Mouse (Mus musculus): ENCODE results near the gene Sfi1. TPM values are rescaled to one million over a fixed set of nuclear protein-coding genes. Genes with fewer than 3 reads are reported as not detected.

The Sfi1 gene
- total and polyA plus RNA-seq, 3 experiments: 49.8 to 180 (median 83.6) TPM

- peaks cover 17 to 30% of the 10 kb centered on the region in 2 experiments for H3K36me3 ChIP-seq (ENCODE audit: control insufficient read depth in 1 of 2, insufficient read depth in 2 of 2, low read length in 2 of 2)
- no peaks in the 10 kb centered on the region for H3K27me3 ChIP-seq (ENCODE audit: control insufficient read depth in 1 of 2, insufficient read depth in 2 of 2, low read length in 2 of 2)
- no peak overlapping the region for H3K4me3 ChIP-seq (ENCODE audit: control insufficient read depth in 1 of 2, insufficient read depth in 1 of 2, low read depth in 2 of 2, low read length in 2 of 2)
- no peak overlapping the region for H3K27ac ChIP-seq (ENCODE audit: control insufficient read depth, low read depth, low read length)
- TF ChIP-seq ELF1 (IDR thresholded peaks at IDR 0.05; ENCODE audit: low read depth, low read length) (no peak), POLR2AphosphoS5 (IDR thresholded peaks at IDR 0.05; ENCODE audit: borderline replicate concordance, low read depth, low read length) (no peak), POLR2AphosphoS2 (IDR thresholded peaks at IDR 0.05; ENCODE audit: low read length) (no peak), RCOR1 (IDR thresholded peaks at IDR 0.05; ENCODE audit: low read depth, low read length) (no peak)
- H3K9ac ChIP-seq (ENCODE audit: control insufficient read depth, low read depth, low read length, poor library complexity, severe bottlenecking): no peak overlapping the region; the same call in 1 of the 2 replicates
- no peaks in the 10 kb centered on the region for H3K9me3 ChIP-seq (replicated peaks; ENCODE audit: insufficient read depth, low read length)
- peaks cover 57% of the 10 kb centered on the region for H3K79me2 ChIP-seq (ENCODE audit: control insufficient read depth, insufficient read depth, low read length, poor library complexity)
- DNase-seq (ENCODE audit: low read depth, low spot score): no peak
- H3K4me1 ChIP-seq (ENCODE audit: control insufficient read depth in 1 of 2, insufficient read depth in 2 of 2, low read length in 2 of 2): peaks cover 7 to 14% of the 10 kb centered on the region in 2 experiments
Observed at GRCm38 (mm10) chr11:3205207-3205606, 11.9 kb upstream of the Sfi1 start.

GRCm38 (mm10) chr11:3203771-3204170, 10.5 kb upstream of the Sfi1 start:
- peak overlapping the region; percentile 85 for H3K9ac ChIP-seq (ENCODE audit: control insufficient read depth, low read depth, low read length, poor library complexity, severe bottlenecking)

GRCm38 (mm10) chr11:3202781-3203441, 9.6 kb upstream of the Sfi1 start:
- no peaks in the 10 kb centered on the region for H3K9me3 ChIP-seq (replicated peaks; ENCODE audit: insufficient read depth, low read length)
- DNase-seq (ENCODE audit: low read depth, low spot score): peak; percentile 92
- H3K4me3 ChIP-seq (ENCODE audit: control insufficient read depth in 1 of 2, insufficient read depth in 1 of 2, low read depth in 2 of 2, low read length in 2 of 2): peak overlapping the region; percentile 78 to 83
- H3K9ac ChIP-seq (ENCODE audit: control insufficient read depth, low read depth, low read length, poor library complexity, severe bottlenecking): peak overlapping the region; percentile 85
- H3K27ac ChIP-seq (ENCODE audit: control insufficient read depth, low read depth, low read length): peak overlapping the region; percentile 92
- no peaks in the 10 kb centered on the region for H3K27me3 ChIP-seq (ENCODE audit: control insufficient read depth in 1 of 2, insufficient read depth in 2 of 2, low read length in 2 of 2)
- no peak for TF ChIP-seq E2F4 (IDR thresholded peaks at IDR 0.05; ENCODE audit: borderline replicate concordance, low read depth, low read length)
- no peak for TF ChIP-seq MYC (IDR thresholded peaks at IDR 0.05; ENCODE audit: low read depth, low read length)
- no peak for TF ChIP-seq MYB (IDR thresholded peaks at IDR 0.05; ENCODE audit: low read depth, low read length)
- no peak for TF ChIP-seq MXI1 (IDR thresholded peaks at IDR 0.05; ENCODE audit: low read depth, low read length)
- no peak for TF ChIP-seq GATA1 (IDR thresholded peaks at IDR 0.05; ENCODE audit: low read depth, low read length)
- peaks cover 48% of the 10 kb centered on the region for H3K79me2 ChIP-seq (ENCODE audit: control insufficient read depth, insufficient read depth, low read length, poor library complexity)
- peaks cover 7 to 14% of the 10 kb centered on the region in 2 experiments for H3K4me1 ChIP-seq (ENCODE audit: control insufficient read depth in 1 of 2, insufficient read depth in 2 of 2, low read length in 2 of 2)
- H3K36me3 ChIP-seq (ENCODE audit: control insufficient read depth in 1 of 2, insufficient read depth in 2 of 2, low read length in 2 of 2): peaks cover 10 to 28% of the 10 kb centered on the region in 2 experiments

More at GRCm38 (mm10) chr11:3203771-3204170, 10.5 kb upstream of the Sfi1 start:
- Histone ChIP-seq H3K9me3 (replicated peaks; ENCODE audit: insufficient read depth, low read length) (no peaks in the 10 kb centered on the region), H3K79me2 (ENCODE audit: control insufficient read depth, insufficient read depth, low read length, poor library complexity) (peaks cover 52% of the 10 kb centered on the region), H3K4me3 (ENCODE audit: control insufficient read depth in 1 of 2, insufficient read depth in 1 of 2, low read depth in 2 of 2, low read length in 2 of 2) (peak overlapping the region; percentile 78 to 83), H3K36me3 (ENCODE audit: control insufficient read depth in 1 of 2, insufficient read depth in 2 of 2, low read length in 2 of 2) (peaks cover 10 to 30% of the 10 kb centered on the region in 2 experiments), H3K27ac (ENCODE audit: control insufficient read depth, low read depth, low read length) (peak overlapping the region; percentile 67), H3K27me3 (ENCODE audit: control insufficient read depth in 1 of 2, insufficient read depth in 2 of 2, low read length in 2 of 2) (no peaks in the 10 kb centered on the region), H3K4me1 (ENCODE audit: control insufficient read depth in 1 of 2, insufficient read depth in 2 of 2, low read length in 2 of 2) (peaks cover 7 to 14% of the 10 kb centered on the region in 2 experiments)
- peak; percentile 68 for DNase-seq (ENCODE audit: low read depth, low spot score)
- TF ChIP-seq JUND (IDR thresholded peaks at IDR 0.05; ENCODE audit: low read depth, low read length): no peak
- no peak for TF ChIP-seq MAZ (IDR thresholded peaks at IDR 0.05; ENCODE audit: low read depth, low read length)
- no peak for TF ChIP-seq HCFC1 (IDR thresholded peaks at IDR 0.05; ENCODE audit: low read depth, low read length)
- no peak for TF ChIP-seq UBTF (IDR thresholded peaks at IDR 0.05; ENCODE audit: borderline replicate concordance, insufficient read depth, low read depth, low read length)
- no peak for TF ChIP-seq GABPA (IDR thresholded peaks at IDR 0.05; ENCODE audit: low read depth, low read length)
- no peak for TF ChIP-seq SIN3A (IDR thresholded peaks at IDR 0.05; ENCODE audit: low read length)
- no peak for TF ChIP-seq ETS1 (IDR thresholded peaks at IDR 0.05; ENCODE audit: low read depth, low read length)
- no peak for TF ChIP-seq MXI1 (IDR thresholded peaks at IDR 0.05; ENCODE audit: low read depth, low read length)
